Mouse (Mus musculus): Measurements from ENCODE around the gene Tead4.
"Not testable (repeated sequence)": the region's sequence is repeated elsewhere in the genome, so short reads cannot be mapped to it uniquely, and the experiment has no call there.

Gene Tead4

GRCm38 (mm10) chr6:128236581-128236980 is 64.0 kb downstream of the Tead4 start:
- no peak for DNase-seq (ENCODE audit: low spot score)

GRCm38 (mm10) chr6:128234206-128234605 is 66.4 kb downstream of the Tead4 start:
- no peak for DNase-seq (ENCODE audit: low spot score)

GRCm38 (mm10) chr6:128232216-128232615 is 68.4 kb downstream of the Tead4 start:
- no peak for DNase-seq (ENCODE audit: low spot score)

GRCm38 (mm10) chr6:128231741-128232140 is 68.9 kb downstream of the Tead4 start:
- DNase-seq (ENCODE audit: low spot score), result no peak

GRCm38 (mm10) chr6:128227438-128228017 is 73.1 kb downstream of the Tead4 start:
- no peak for DNase-seq (ENCODE audit: low spot score)

GRCm38 (mm10) chr6:128226941-128227340 is 73.7 kb downstream of the Tead4 start:
- DNase-seq (ENCODE audit: low spot score), result no peak

GRCm38 (mm10) chr6:128225846-128226176 is 74.8 kb downstream of the Tead4 start:
- no peak for DNase-seq (ENCODE audit: low spot score)

GRCm38 (mm10) chr6:128225009-128225845 is 75.4 kb downstream of the Tead4 start:
- DNase-seq (ENCODE audit: low spot score), result no peak

- no peak for DNase-seq (ENCODE audit: low spot score)
Measured at GRCm38 (mm10) chr6:128223159-128223558, 77.5 kb downstream of the Tead4 start.

GRCm38 (mm10) chr6:128215004-128215403 is 85.6 kb downstream of the Tead4 start:
- DNase-seq (ENCODE audit: low spot score), result not testable (repeated sequence)

GRCm38 (mm10) chr6:128209199-128209598 is 91.4 kb downstream of the Tead4 start:
- not testable (repeated sequence) for DNase-seq (ENCODE audit: low spot score)

- DNase-seq (ENCODE audit: low spot score), result no peak
Measured at GRCm38 (mm10) chr6:128208491-128209170, 92.0 kb downstream of the Tead4 start.

GRCm38 (mm10) chr6:128203557-128203956 is 97.1 kb downstream of the Tead4 start:
- DNase-seq (ENCODE audit: low spot score), result no peak

GRCm38 (mm10) chr6:128200847-128201640 is 99.6 kb downstream of the Tead4 start:
- DNase-seq (ENCODE audit: low spot score), result peak; percentile 40

GRCm38 (mm10) chr6:128200116-128200846 is 100.3 kb downstream of the Tead4 start:
- DNase-seq (ENCODE audit: low spot score), result peak; percentile 93

- DNase-seq (ENCODE audit: low spot score), result no peak
Measured at GRCm38 (mm10) chr6:128183521-128183920, 117.1 kb downstream of the Tead4 start.

GRCm38 (mm10) chr6:128181176-128181575 is 119.4 kb downstream of the Tead4 start:
- DNase-seq (ENCODE audit: low spot score), result no peak

GRCm38 (mm10) chr6:128179651-128180050 is 121.0 kb downstream of the Tead4 start:
- DNase-seq (ENCODE audit: low spot score), result no peak

GRCm38 (mm10) chr6:128179247-128179646 is 121.4 kb downstream of the Tead4 start:
- DNase-seq (ENCODE audit: low spot score), result no peak

- no peak for DNase-seq (ENCODE audit: low spot score)
Measured at GRCm38 (mm10) chr6:128178681-128179080, 121.9 kb downstream of the Tead4 start.

Measured in ovary, postnatal 10 days (tissue).